Comparison of ENCODE assay signal across 16 mouse cellular contexts in the genomic region with DNA sequence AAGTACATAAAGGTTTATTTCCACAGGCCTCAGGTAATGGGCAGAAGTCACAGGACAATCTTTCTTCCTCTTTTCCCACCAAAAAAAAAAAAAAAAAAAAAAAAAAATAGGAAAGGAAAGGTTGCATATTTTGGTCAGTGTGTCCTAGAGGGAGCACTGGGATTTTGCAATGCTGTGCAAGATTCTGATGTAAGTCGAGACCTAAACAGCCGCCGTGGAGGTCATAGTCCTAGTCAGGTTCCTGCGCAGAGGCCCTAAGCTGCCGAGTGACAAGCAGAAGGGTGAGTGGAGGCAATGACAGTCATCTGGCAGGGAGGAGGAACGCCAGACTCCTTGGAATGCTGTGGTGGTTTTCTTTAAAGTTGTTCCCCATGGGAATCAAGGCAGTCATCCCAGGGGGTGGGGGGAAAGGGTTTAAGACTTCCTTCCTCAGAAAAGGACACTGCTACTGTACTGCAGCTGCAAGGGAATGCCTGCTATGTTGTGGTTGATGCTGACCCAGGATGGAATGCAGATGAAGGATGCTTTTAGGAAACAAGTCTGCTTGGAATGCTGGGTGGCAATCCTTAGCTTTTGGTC. TPM values are rescaled to one million over a fixed set of nuclear protein-coding genes. Genes with fewer than 3 reads are reported as not detected.
DNase-seq lines count a peak whose midpoint lies in the region; ATAC-seq and TF ChIP-seq lines count a peak whose summit lies in the region.
"Had no signal": no experiment of that assay in that cellular context is flagged by ENCODE, and none has a peak within 500 bp of the region (broad histone marks: within the 10 kb centered on the region; RNA-seq: fewer than 3 reads in every experiment).

No protein-coding gene starts in this region.

- H3K27me3 ChIP-seq in embryonic facial prominence, embryonic 13.5 days, result no peaks in the 10 kb centered on the region
- no peaks in the 10 kb centered on the region for H3K27me3 ChIP-seq in embryonic facial prominence, embryonic 10.5 days (replicated peaks; ENCODE audit: low read depth, poor library complexity, severe bottlenecking)
- H3K27me3 ChIP-seq in liver, postnatal 0 days (ENCODE audit: insufficient read depth, low read length), result no peaks in the 10 kb centered on the region
- H3K27me3 ChIP-seq in liver, embryonic 12.5 days (replicated peaks), result no peaks in the 10 kb centered on the region
- no peaks in the 10 kb centered on the region for H3K27me3 ChIP-seq in forebrain, embryonic 16.5 days (replicated peaks; ENCODE audit: control insufficient read depth, insufficient read depth, low read length)
- H3K27me3 ChIP-seq: forebrain, embryonic 15.5 days; liver, embryonic 15.5 days; midbrain, embryonic 13.5 days had no signal

- 68% methylated on average over 6 of the region's 6 CpGs for WGBS in embryonic facial prominence, embryonic 13.5 days
- WGBS in embryonic facial prominence, embryonic 10.5 days, result 77% methylated on average over 6 of the region's 6 CpGs
- 53% methylated on average over 6 of the region's 6 CpGs for WGBS in liver, postnatal 0 days (ENCODE audit: insufficient replicate concordance)
- WGBS in liver, embryonic 12.5 days (ENCODE audit: insufficient replicate concordance), result 72% methylated on average over 6 of the region's 6 CpGs
- 78% methylated on average over 6 of the region's 6 CpGs for WGBS in forebrain, embryonic 16.5 days

- ATAC-seq in embryonic facial prominence, embryonic 13.5 days (ENCODE audit: insufficient number of reproducible peaks, insufficient read depth, low FRiP score, low TSS enrichment, low read depth), result no peak
- ATAC-seq in liver, postnatal 0 days, result peak; percentile 54; the same call in 1 of the 2 replicates
- ATAC-seq in liver, embryonic 12.5 days, result no peak
- no peak for ATAC-seq in forebrain, embryonic 16.5 days
- ATAC-seq: forebrain, embryonic 15.5 days; midbrain, embryonic 13.5 days had no signal

- no peak for TF ChIP-seq CTCF in liver, postnatal 0 days (IDR thresholded peaks at IDR 0.05; ENCODE audit: low read depth)

- H3K27ac ChIP-seq in embryonic facial prominence, embryonic 13.5 days, result no peak overlapping the region
- no peak overlapping the region for H3K27ac ChIP-seq in embryonic facial prominence, embryonic 10.5 days (replicated peaks)
- peak overlapping the region; percentile 34; the same call in 1 of the 2 replicates for H3K27ac ChIP-seq in liver, postnatal 0 days (ENCODE audit: low read depth)
- no peak overlapping the region for H3K27ac ChIP-seq in liver, embryonic 12.5 days
- no peak overlapping the region for H3K27ac ChIP-seq in forebrain, embryonic 16.5 days (ENCODE audit: low read length)
- H3K27ac ChIP-seq: forebrain, embryonic 15.5 days; liver, embryonic 15.5 days; midbrain, embryonic 13.5 days had no signal

- intact Hi-C loops in left cerebral cortex, postnatal 4 days (cut with DNase I), result no loop called here

- H3K4me3 ChIP-seq in embryonic facial prominence, embryonic 13.5 days, result no peak overlapping the region
- H3K4me3 ChIP-seq in embryonic facial prominence, embryonic 10.5 days, result no peak overlapping the region
- H3K4me3 ChIP-seq in liver, postnatal 0 days (ENCODE audit: low read depth, low read length), result no peak overlapping the region
- H3K4me3 ChIP-seq in liver, embryonic 12.5 days, result no peak overlapping the region
- no peak overlapping the region for H3K4me3 ChIP-seq in forebrain, embryonic 16.5 days (replicated peaks; ENCODE audit: low read length)
- H3K4me3 ChIP-seq: forebrain, embryonic 15.5 days; liver, embryonic 15.5 days; midbrain, embryonic 13.5 days had no signal

- H3K36me3 ChIP-seq in embryonic facial prominence, embryonic 13.5 days, result peaks cover 88% of the 10 kb centered on the region
- peaks cover 91% of the 10 kb centered on the region for H3K36me3 ChIP-seq in embryonic facial prominence, embryonic 10.5 days (replicated peaks)
- H3K36me3 ChIP-seq in liver, postnatal 0 days (replicated peaks; ENCODE audit: insufficient read depth, low read length), result peaks cover 72% of the 10 kb centered on the region
- peaks cover 88% of the 10 kb centered on the region for H3K36me3 ChIP-seq in liver, embryonic 12.5 days
- peaks cover 43% of the 10 kb centered on the region for H3K36me3 ChIP-seq in forebrain, embryonic 16.5 days (ENCODE audit: control insufficient read depth, insufficient read depth)

- no peaks in the 10 kb centered on the region for H3K9me3 ChIP-seq in embryonic facial prominence, embryonic 13.5 days
- no peaks in the 10 kb centered on the region for H3K9me3 ChIP-seq in embryonic facial prominence, embryonic 10.5 days
- no peaks in the 10 kb centered on the region for H3K9me3 ChIP-seq in liver, postnatal 0 days (ENCODE audit: low read length)
- no peaks in the 10 kb centered on the region for H3K9me3 ChIP-seq in liver, embryonic 12.5 days (replicated peaks)
- no peaks in the 10 kb centered on the region for H3K9me3 ChIP-seq in forebrain, embryonic 16.5 days (ENCODE audit: control insufficient read depth, low read length)
- H3K9me3 ChIP-seq: forebrain, embryonic 15.5 days; liver, embryonic 15.5 days; midbrain, embryonic 13.5 days had no signal

- no peak for DNase-seq in embryonic facial prominence, embryonic 10.5 days (ENCODE audit: low spot score)
- peak; percentile 27 for DNase-seq in liver, postnatal 0 days
- DNase-seq in lung, postnatal 10 days, result peak; percentile 55
- no peak for DNase-seq in left cerebral cortex, postnatal 4 days
- DNase-seq in gastrocnemius, adult 18-20 months (ENCODE audit: low spot score), result no peak
- DNase-seq: adrenal gland, postnatal 25 days; cerebellum, postnatal 36 days; heart, postnatal 36 days; right cerebral cortex, postnatal 14 days; thymus, adult 2 months had no signal

- peak overlapping the region; percentile 4; the same call in 1 of the 2 replicates for H3K9ac ChIP-seq in embryonic facial prominence, embryonic 13.5 days
- no peak overlapping the region for H3K9ac ChIP-seq in liver, postnatal 0 days (replicated peaks)
- H3K9ac ChIP-seq in liver, embryonic 12.5 days, result no peak overlapping the region
- H3K9ac ChIP-seq in forebrain, embryonic 16.5 days (replicated peaks; ENCODE audit: low read depth, low read length), result no peak overlapping the region
- H3K9ac ChIP-seq: forebrain, embryonic 15.5 days; liver, embryonic 15.5 days; midbrain, embryonic 13.5 days had no signal

- no peak for TF ChIP-seq EP300 in liver, postnatal 0 days (IDR thresholded peaks at IDR 0.05; ENCODE audit: low read depth)

- no peak overlapping the region for H3K4me2 ChIP-seq in embryonic facial prominence, embryonic 13.5 days
- H3K4me2 ChIP-seq in liver, postnatal 0 days (ENCODE audit: low read depth, low read length), result no peak overlapping the region
- H3K4me2 ChIP-seq in liver, embryonic 12.5 days, result no peak overlapping the region
- H3K4me2 ChIP-seq in forebrain, embryonic 16.5 days (ENCODE audit: low read length), result no peak overlapping the region
- H3K4me2 ChIP-seq: forebrain, embryonic 15.5 days; liver, embryonic 15.5 days; midbrain, embryonic 13.5 days had no signal

- no peaks in the 10 kb centered on the region for H3K4me1 ChIP-seq in embryonic facial prominence, embryonic 13.5 days
- H3K4me1 ChIP-seq in embryonic facial prominence, embryonic 10.5 days, result no peaks in the 10 kb centered on the region
- peaks cover 10% of the 10 kb centered on the region for H3K4me1 ChIP-seq in liver, postnatal 0 days (ENCODE audit: insufficient read depth)
- no peaks in the 10 kb centered on the region for H3K4me1 ChIP-seq in liver, embryonic 12.5 days
- no peaks in the 10 kb centered on the region for H3K4me1 ChIP-seq in forebrain, embryonic 16.5 days (replicated peaks; ENCODE audit: control insufficient read depth, insufficient read depth, low read length)
- H3K4me1 ChIP-seq: forebrain, embryonic 15.5 days; midbrain, embryonic 13.5 days had no signal

RNA-seq across cellular contexts. Expression of gene Ppt1, which starts 23.1 kb away (rescaled TPM):
- 79.0 and 81.7 TPM in 2 replicates for polyA plus RNA-seq in embryonic facial prominence, embryonic 13.5 days (2015; fragmentation: Nextera tagmentation; extraction: Ambion mirVana)
- polyA plus RNA-seq in embryonic facial prominence, embryonic 10.5 days (2016; fragmentation: Nextera tagmentation; extraction: Ambion mirVana), result 50.6 and 53.4 TPM in 2 replicates
- polyA plus RNA-seq in liver, postnatal 0 days (2015; fragmentation: Nextera tagmentation; extraction: Ambion mirVana), result 18.6 and 20.3 TPM in 2 replicates
- 25.0 and 26.0 TPM in 2 replicates for polyA plus RNA-seq in liver, embryonic 12.5 days (2016; fragmentation: Nextera tagmentation; extraction: Ambion mirVana)
- total RNA-seq in left cerebral cortex, postnatal 4 days (2021), result 10 to 100 TPM; 48.2 to 52.9 TPM
- total RNA-seq in gastrocnemius, adult 18-20 months (2021), result 10 to 100 TPM; 11.4 to 12.7 TPM
- polyA plus RNA-seq in forebrain, embryonic 16.5 days (2015; fragmentation: Nextera tagmentation; extraction: Ambion mirVana), result 72.3 and 85.2 TPM in 2 replicates

RNA-seq across cellular contexts. Expression of gene Cap1, which starts 26.7 kb away (rescaled TPM):
- 65.5 and 67.2 TPM in 2 replicates for polyA plus RNA-seq in embryonic facial prominence, embryonic 13.5 days (2015; fragmentation: Nextera tagmentation; extraction: Ambion mirVana)
- polyA plus RNA-seq in embryonic facial prominence, embryonic 10.5 days (2016; fragmentation: Nextera tagmentation; extraction: Ambion mirVana), result 72.6 and 73.9 TPM in 2 replicates
- polyA plus RNA-seq in liver, postnatal 0 days (2015; fragmentation: Nextera tagmentation; extraction: Ambion mirVana), result 22.3 and 28.4 TPM in 2 replicates
- polyA plus RNA-seq in liver, embryonic 12.5 days (2016; fragmentation: Nextera tagmentation; extraction: Ambion mirVana), result 30.3 and 31.6 TPM in 2 replicates
- 100 to 1,000 TPM; 174 to 186 TPM for total RNA-seq in left cerebral cortex, postnatal 4 days (2021)
- 10 to 100 TPM; 16.7 to 25.5 TPM for total RNA-seq in gastrocnemius, adult 18-20 months (2021)
- 77.5 and 80.8 TPM in 2 replicates for polyA plus RNA-seq in forebrain, embryonic 16.5 days (2015; fragmentation: Nextera tagmentation; extraction: Ambion mirVana)

Comparison
In these comparisons a context has a peak if more than half of its experiments do, and no peak if none do; other contexts are left out.
1. DNase-seq: peak in liver, postnatal 0 days (single experiment) and lung, postnatal 10 days (single experiment); none in embryonic facial prominence, embryonic 10.5 days (single experiment), left cerebral cortex, postnatal 4 days (single experiment) and gastrocnemius, adult 18-20 months (single experiment).